Mouse (Mus musculus) forebrain, embryonic 11.5 days (tissue): ENCODE results near the gene Grn. TPM values are rescaled to one million over a fixed set of nuclear protein-coding genes. Genes with fewer than 3 reads are reported as not detected.

ENCODE experiments used
- ATAC-seq: fragments of 200-750 bp; cut with Nextera tagmentation; replicated peaks from 2 replicates; pipeline ENCODE4 v1.8.0; 2017; ENCODE audit warnings: moderate TSS enrichment; ENCODE audit not compliant: low FRiP score
- DNase-seq: peaks from one replicate; pipeline ENCODE4 v3.0.0-alpha.2; 2017; ENCODE audit warnings: low spot score
- H3K27ac ChIP-seq: fragments of 300-500 bp; sonication (generic); 2 replicates; pipeline ENCODE4 v1.5.1; 2014; ENCODE audit warnings: low read depth, low read length
- H3K27me3 ChIP-seq: fragments of 300-500 bp; sonication (generic); 2 replicates; pipeline ENCODE4 v1.6.1; 2014; ENCODE audit warnings: mild to moderate bottlenecking, low read length, mixed read lengths; ENCODE audit not compliant: control insufficient read depth, insufficient read depth
- H3K36me3 ChIP-seq: fragments of 300-500 bp; sonication (generic); 2 replicates; pipeline ENCODE4 v1.6.1; 2014; ENCODE audit warnings: mild to moderate bottlenecking, low read length, moderate library complexity, mixed read lengths; ENCODE audit not compliant: control insufficient read depth, insufficient read depth
- H3K4me1 ChIP-seq: fragments of 300-500 bp; sonication (generic); replicated peaks from 2 replicates; pipeline ENCODE4 v1.6.1; 2014; ENCODE audit warnings: low read length, mixed read lengths; ENCODE audit not compliant: control insufficient read depth, insufficient read depth
- H3K4me2 ChIP-seq: fragments of 300-500 bp; sonication (generic); 2 replicates; pipeline ENCODE4 v1.6.1; 2014; ENCODE audit warnings: low read depth, mild to moderate bottlenecking, low read length, moderate library complexity, mixed read lengths; ENCODE audit not compliant: severe bottlenecking
- H3K4me3 ChIP-seq: fragments of 300-500 bp; sonication (generic); 2 replicates; pipeline ENCODE4 v1.5.1; 2014; ENCODE audit warnings: low read depth, low read length
- H3K9ac ChIP-seq: fragments of 300-500 bp; sonication (generic); 2 replicates; pipeline ENCODE4 v1.6.1; 2014; ENCODE audit warnings: low read length
- H3K9me3 ChIP-seq: fragments of 300-500 bp; sonication (generic); 2 replicates; pipeline ENCODE4 v1.6.1; 2016; ENCODE audit warnings: low read length, mixed read lengths; ENCODE audit not compliant: control insufficient read depth
- WGBS: fragments of 180-500 bp; shearing (Covaris S2); extraction: QIAGEN DNeasy Blood & Tissue Kit; methylation state at CpG from one replicate; pipeline ENCODE4 v1.1.7; 2014; 5-methylcytosine and 5-hydroxymethylcytosine counted together
- polyA plus RNA-seq: library from polyadenylated mRNA; unstranded; fragments of >200 nt; fragmentation: Nextera tagmentation; extraction: Ambion mirVana; gene quantifications from 2 replicates; pipeline ENCODE4 v1.2.1, GENCODE M21; 2014

Gene Grn
- polyA plus RNA-seq, 1 experiment from 2014 or later: 65.7 TPM

- no peak overlapping the region for H3K4me2 ChIP-seq
- ATAC-seq: no peak
- WGBS: 85% methylated on average over 8 of the region's 8 CpGs
- no peak for DNase-seq
- no peaks in the 10 kb centered on the region; the same call in 1 of the 2 replicates for H3K4me1 ChIP-seq
- H3K27me3 ChIP-seq: no peaks in the 10 kb centered on the region
- H3K9me3 ChIP-seq: no peaks in the 10 kb centered on the region
- no peaks in the 10 kb centered on the region for H3K36me3 ChIP-seq
- no peak overlapping the region for H3K9ac ChIP-seq
- H3K4me3 ChIP-seq: no peak overlapping the region
- no peak overlapping the region for H3K27ac ChIP-seq
These were observed 4.4 kb upstream of the Grn start for GRCm38 (mm10) chr11:102425555-102426316.

- Histone ChIP-seq H3K36me3 (no peaks in the 10 kb centered on the region), H3K27me3 (no peaks in the 10 kb centered on the region), H3K27ac (no peak overlapping the region), H3K9ac (no peak overlapping the region), H3K4me2 (no peak overlapping the region), H3K4me1 (no peaks in the 10 kb centered on the region; the same call in 1 of the 2 replicates), H3K4me3 (no peak overlapping the region), H3K9me3 (no peaks in the 10 kb centered on the region)
- WGBS: 69% methylated on average over 8 of the region's 8 CpGs
- ATAC-seq (no peak), DNase-seq (no peak)
These were observed 1.1 kb upstream of the Grn start for GRCm38 (mm10) chr11:102428981-102429540.

- no peaks in the 10 kb centered on the region for H3K27me3 ChIP-seq
- no peaks in the 10 kb centered on the region for H3K9me3 ChIP-seq
- no peak for DNase-seq
These were observed 564 bp upstream of the Grn start for GRCm38 (mm10) chr11:102429551-102429950.

GRCm38 (mm10) chr11:102431018-102431645 lies 1.0 kb downstream of the Grn start:
- H3K36me3 ChIP-seq: no peaks in the 10 kb centered on the region; the same call in 1 of the 2 replicates
- ATAC-seq (peak; percentile 49; the same call in 1 of the 2 replicates), DNase-seq (peak; percentile 84)
- no peaks in the 10 kb centered on the region for H3K27me3 ChIP-seq
- under 1% methylated on average over 7 of the region's 7 CpGs for WGBS
- no peak overlapping the region for H3K27ac ChIP-seq
- H3K4me3 ChIP-seq: peak overlapping the region; percentile 56
- H3K9me3 ChIP-seq: no peaks in the 10 kb centered on the region
- H3K9ac ChIP-seq: peak overlapping the region; percentile 59
- no peaks in the 10 kb centered on the region; the same call in 1 of the 2 replicates for H3K4me1 ChIP-seq
- peak overlapping the region; percentile 94 for H3K4me2 ChIP-seq

More at GRCm38 (mm10) chr11:102429551-102429950, 564 bp upstream of the Grn start:
- ATAC-seq: no peak
- no peaks in the 10 kb centered on the region; the same call in 1 of the 2 replicates for H3K4me1 ChIP-seq
- H3K36me3 ChIP-seq: no peaks in the 10 kb centered on the region
- H3K9ac ChIP-seq: peak overlapping the region; percentile 55
- H3K4me2 ChIP-seq: peak overlapping the region; percentile 94
- 52% methylated on average over 3 of the region's 3 CpGs for WGBS
- no peak overlapping the region for H3K27ac ChIP-seq
- peak overlapping the region; percentile 56 for H3K4me3 ChIP-seq

- no peaks in the 10 kb centered on the region; the same call in 1 of the 2 replicates for H3K4me1 ChIP-seq
- DNase-seq: no peak
- WGBS: 85% methylated on average over 3 of the region's 3 CpGs
- H3K4me3 ChIP-seq: no peak overlapping the region
- H3K9ac ChIP-seq: no peak overlapping the region
- H3K4me2 ChIP-seq: no peak overlapping the region
- no peak for ATAC-seq
- H3K9me3 ChIP-seq: no peaks in the 10 kb centered on the region
- H3K27me3 ChIP-seq: no peaks in the 10 kb centered on the region
- no peaks in the 10 kb centered on the region; the same call in 1 of the 2 replicates for H3K36me3 ChIP-seq
- no peak overlapping the region for H3K27ac ChIP-seq
These were observed 1.6 kb downstream of the Grn start for GRCm38 (mm10) chr11:102431728-102432114.

GRCm38 (mm10) chr11:102432115-102432843 lies 2.2 kb downstream of the Grn start:
- DNase-seq: no peak
- no peak for ATAC-seq
- Histone ChIP-seq H3K9me3 (no peaks in the 10 kb centered on the region), H3K27ac (no peak overlapping the region), H3K27me3 (no peaks in the 10 kb centered on the region), H3K36me3 (no peaks in the 10 kb centered on the region; the same call in 1 of the 2 replicates), H3K4me1 (peaks cover 5% of the 10 kb centered on the region; the same call in 1 of the 2 replicates), H3K9ac (no peak overlapping the region), H3K4me2 (no peak overlapping the region), H3K4me3 (no peak overlapping the region)
- WGBS: 73% methylated on average over 16 of the region's 16 CpGs

GRCm38 (mm10) chr11:102432896-102433295 lies 2.8 kb downstream of the Grn start:
- Histone ChIP-seq H3K4me2 (no peak overlapping the region), H3K27ac (no peak overlapping the region), H3K9ac (no peak overlapping the region), H3K27me3 (no peaks in the 10 kb centered on the region), H3K9me3 (no peaks in the 10 kb centered on the region), H3K4me3 (no peak overlapping the region), H3K4me1 (peaks cover 10% of the 10 kb centered on the region), H3K36me3 (no peaks in the 10 kb centered on the region; the same call in 1 of the 2 replicates)
- 94% methylated on average over 6 of the region's 6 CpGs for WGBS
- ATAC-seq: no peak
- DNase-seq: no peak

- H3K4me1 ChIP-seq: peaks cover 18% of the 10 kb centered on the region
- H3K9ac ChIP-seq: no peak overlapping the region
- no peak for DNase-seq
- 89% methylated on average over 7 of the region's 7 CpGs for WGBS
- H3K27me3 ChIP-seq: peaks cover 5% of the 10 kb centered on the region
- H3K27ac ChIP-seq: no peak overlapping the region
- no peaks in the 10 kb centered on the region for H3K9me3 ChIP-seq
- H3K4me3 ChIP-seq: no peak overlapping the region
- no peaks in the 10 kb centered on the region; the same call in 1 of the 2 replicates for H3K36me3 ChIP-seq
- no peak for ATAC-seq
- no peak overlapping the region for H3K4me2 ChIP-seq
These were observed 3.8 kb downstream of the Grn start for GRCm38 (mm10) chr11:102433866-102434265.
